Mouse (Mus musculus): ENCODE data around the gene Dnal4.

DNA sequence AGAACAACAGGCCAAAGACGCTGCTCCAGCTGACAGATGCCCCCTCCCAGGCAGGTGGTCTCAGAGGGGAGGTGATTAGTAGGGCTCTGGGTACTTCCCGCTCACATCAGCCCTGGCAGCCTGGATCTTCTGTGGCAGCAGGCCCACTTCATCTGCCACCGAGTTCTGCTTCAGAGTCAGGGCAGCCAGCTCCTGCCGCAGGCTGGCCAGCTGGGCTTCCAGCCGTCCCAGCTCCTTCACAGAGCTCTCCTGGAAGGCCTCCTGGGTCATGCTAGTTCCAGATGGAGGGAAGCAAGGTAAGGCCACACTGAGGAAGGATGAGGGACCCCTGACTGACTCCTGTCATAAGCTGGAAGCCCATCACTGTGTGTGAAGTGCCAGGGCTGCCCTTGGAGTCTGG is 49.3 kb downstream of the Dnal4 start:
- TF ChIP-seq POLR2A (IDR thresholded peaks at IDR 0.05; ENCODE audit: insufficient read length, low read depth), result no peak
- TF ChIP-seq MAX (IDR thresholded peaks at IDR 0.05; ENCODE audit: low read depth), result no peak
- TF ChIP-seq TCF3 (IDR thresholded peaks at IDR 0.05; ENCODE audit: insufficient read length, low read depth), result no peak
- no peak for TF ChIP-seq MYOD1 (IDR thresholded peaks at IDR 0.05; ENCODE audit: control insufficient read depth in 1 of 3, insufficient read length in 2 of 3, low read depth in 2 of 3)
- no peak for TF ChIP-seq USF1 (IDR thresholded peaks at IDR 0.05; ENCODE audit: low read depth)
- TF ChIP-seq E2F4 (IDR thresholded peaks at IDR 0.05; ENCODE audit: insufficient read depth), result no peak
- TF ChIP-seq POLR2AphosphoS2 (IDR thresholded peaks at IDR 0.05; ENCODE audit: insufficient read length, low read depth), result no peak
- no peak for TF ChIP-seq TCF12 (IDR thresholded peaks at IDR 0.05; ENCODE audit: insufficient read depth, poor library complexity, severe bottlenecking)
- no peak for TF ChIP-seq CEBPB (IDR thresholded peaks at IDR 0.05; ENCODE audit: insufficient read depth, poor library complexity, severe bottlenecking)
- no peak for TF ChIP-seq SRF (IDR thresholded peaks at IDR 0.05; ENCODE audit: control insufficient read depth, insufficient read length, low read depth)
- no peak for TF ChIP-seq MYOG (IDR thresholded peaks at IDR 0.05; ENCODE audit: control insufficient read depth in 1 of 3, insufficient read depth in 1 of 3, insufficient read length in 2 of 3, low read depth in 2 of 3)

All from myocyte (in vitro differentiated cells).